Mouse (Mus musculus): ENCODE data around the gene Sdc3. TPM values are rescaled to one million over a fixed set of nuclear protein-coding genes. Genes with fewer than 3 reads are reported as not detected.

Gene Sdc3
- polyA plus RNA-seq, 1 experiment from 2014 or later, result 21.1 TPM

- ATAC-seq (replicated peaks; ENCODE audit: low FRiP score, low TSS enrichment, low read depth) (peak; percentile 63), DNase-seq (ENCODE audit: low spot score) (no peak)
- 37% methylated on average over 8 of the region's 8 CpGs for WGBS
- Histone ChIP-seq H3K4me2 (ENCODE audit: low read length) (no peak overlapping the region), H3K4me1 (replicated peaks; ENCODE audit: control insufficient read depth, insufficient read depth, low read length) (peaks cover 45% of the 10 kb centered on the region), H3K4me3 (ENCODE audit: low read depth, low read length) (no peak overlapping the region), H3K27ac (ENCODE audit: low read depth) (no peak overlapping the region), H3K27me3 (replicated peaks; ENCODE audit: control insufficient read depth, insufficient read depth, low read length) (no peaks in the 10 kb centered on the region), H3K9me3 (ENCODE audit: control insufficient read depth, low read length) (no peaks in the 10 kb centered on the region), H3K36me3 (ENCODE audit: control insufficient read depth, insufficient read depth, low read length) (no peaks in the 10 kb centered on the region), H3K9ac (ENCODE audit: low read length) (no peak overlapping the region)
These were observed 48.9 kb downstream of the Sdc3 start for GRCm38 (mm10) chr4:130841107-130841840.

- Histone ChIP-seq H3K9ac (ENCODE audit: low read length) (no peak overlapping the region), H3K27me3 (replicated peaks; ENCODE audit: control insufficient read depth, insufficient read depth, low read length) (no peaks in the 10 kb centered on the region), H3K4me2 (ENCODE audit: low read length) (no peak overlapping the region), H3K9me3 (ENCODE audit: control insufficient read depth, low read length) (no peaks in the 10 kb centered on the region), H3K36me3 (ENCODE audit: control insufficient read depth, insufficient read depth, low read length) (no peaks in the 10 kb centered on the region), H3K4me3 (ENCODE audit: low read depth, low read length) (no peak overlapping the region), H3K4me1 (replicated peaks; ENCODE audit: control insufficient read depth, insufficient read depth, low read length) (no peaks in the 10 kb centered on the region), H3K27ac (ENCODE audit: low read depth) (no peak overlapping the region)
- WGBS, result 83% methylated on average over 14 of the region's 14 CpGs
- ATAC-seq (replicated peaks; ENCODE audit: low FRiP score, low TSS enrichment, low read depth) (no peak), DNase-seq (ENCODE audit: low spot score) (no peak)
These were observed 56.5 kb downstream of the Sdc3 start for GRCm38 (mm10) chr4:130848814-130849213.

GRCm38 (mm10) chr4:130857661-130858060 is 65.3 kb downstream of the Sdc3 start:
- Histone ChIP-seq H3K27me3 (replicated peaks; ENCODE audit: control insufficient read depth, insufficient read depth, low read length) (peaks cover 6% of the 10 kb centered on the region; the same call in 1 of the 2 replicates), H3K9ac (ENCODE audit: low read length) (no peak overlapping the region), H3K36me3 (ENCODE audit: control insufficient read depth, insufficient read depth, low read length) (no peaks in the 10 kb centered on the region), H3K9me3 (ENCODE audit: control insufficient read depth, low read length) (no peaks in the 10 kb centered on the region), H3K4me1 (replicated peaks; ENCODE audit: control insufficient read depth, insufficient read depth, low read length) (peaks cover 7% of the 10 kb centered on the region; the same call in 1 of the 2 replicates), H3K4me2 (ENCODE audit: low read length) (no peak overlapping the region), H3K27ac (ENCODE audit: low read depth) (no peak overlapping the region), H3K4me3 (ENCODE audit: low read depth, low read length) (no peak overlapping the region)
- no peak for DNase-seq (ENCODE audit: low spot score)
- 62% methylated on average over 8 of the region's 8 CpGs for WGBS
- ATAC-seq (replicated peaks; ENCODE audit: low FRiP score, low TSS enrichment, low read depth), result no peak

- DNase-seq (ENCODE audit: low spot score), result no peak
These were observed 66.5 kb downstream of the Sdc3 start for GRCm38 (mm10) chr4:130858880-130859279.

GRCm38 (mm10) chr4:130859467-130859866 is 67.1 kb downstream of the Sdc3 start:
- Histone ChIP-seq H3K9me3 (ENCODE audit: control insufficient read depth, low read length) (no peaks in the 10 kb centered on the region), H3K4me3 (ENCODE audit: low read depth, low read length) (no peak overlapping the region), H3K4me1 (replicated peaks; ENCODE audit: control insufficient read depth, insufficient read depth, low read length) (peaks cover 7% of the 10 kb centered on the region; the same call in 1 of the 2 replicates), H3K36me3 (ENCODE audit: control insufficient read depth, insufficient read depth, low read length) (no peaks in the 10 kb centered on the region), H3K9ac (ENCODE audit: low read length) (no peak overlapping the region), H3K4me2 (ENCODE audit: low read length) (no peak overlapping the region), H3K27me3 (replicated peaks; ENCODE audit: control insufficient read depth, insufficient read depth, low read length) (peaks cover 6% of the 10 kb centered on the region; the same call in 1 of the 2 replicates), H3K27ac (ENCODE audit: low read depth) (no peak overlapping the region)
- DNase-seq (ENCODE audit: low spot score), result no peak
- WGBS, result 60% methylated on average over 8 of the region's 8 CpGs
- ATAC-seq (replicated peaks; ENCODE audit: low FRiP score, low TSS enrichment, low read depth), result no peak

More at GRCm38 (mm10) chr4:130858880-130859279, 66.5 kb downstream of the Sdc3 start:
- no peak overlapping the region for H3K4me2 ChIP-seq (ENCODE audit: low read length)
- H3K4me1 ChIP-seq (replicated peaks; ENCODE audit: control insufficient read depth, insufficient read depth, low read length), result peaks cover 7% of the 10 kb centered on the region; the same call in 1 of the 2 replicates
- H3K36me3 ChIP-seq (ENCODE audit: control insufficient read depth, insufficient read depth, low read length), result no peaks in the 10 kb centered on the region
- 94% methylated on average over 7 of the region's 7 CpGs for WGBS
- H3K27me3 ChIP-seq (replicated peaks; ENCODE audit: control insufficient read depth, insufficient read depth, low read length), result peaks cover 6% of the 10 kb centered on the region; the same call in 1 of the 2 replicates
- H3K27ac ChIP-seq (ENCODE audit: low read depth), result no peak overlapping the region
- H3K9ac ChIP-seq (ENCODE audit: low read length), result no peak overlapping the region
- no peak for ATAC-seq (replicated peaks; ENCODE audit: low FRiP score, low TSS enrichment, low read depth)
- H3K9me3 ChIP-seq (ENCODE audit: control insufficient read depth, low read length), result no peaks in the 10 kb centered on the region
- H3K4me3 ChIP-seq (ENCODE audit: low read depth, low read length), result no peak overlapping the region

GRCm38 (mm10) chr4:130860902-130861652 is 68.7 kb downstream of the Sdc3 start:
- H3K4me2 ChIP-seq (ENCODE audit: low read length), result peak overlapping the region; percentile 47
- H3K36me3 ChIP-seq (ENCODE audit: control insufficient read depth, insufficient read depth, low read length), result no peaks in the 10 kb centered on the region
- H3K27ac ChIP-seq (ENCODE audit: low read depth), result no peak overlapping the region
- H3K9me3 ChIP-seq (ENCODE audit: control insufficient read depth, low read length), result no peaks in the 10 kb centered on the region
- peaks cover 6% of the 10 kb centered on the region; the same call in 1 of the 2 replicates for H3K27me3 ChIP-seq (replicated peaks; ENCODE audit: control insufficient read depth, insufficient read depth, low read length)
- 56% methylated on average over 15 of the region's 15 CpGs for WGBS
- peaks cover 12% of the 10 kb centered on the region; the same call in 1 of the 2 replicates for H3K4me1 ChIP-seq (replicated peaks; ENCODE audit: control insufficient read depth, insufficient read depth, low read length)
- no peak for ATAC-seq (replicated peaks; ENCODE audit: low FRiP score, low TSS enrichment, low read depth)
- H3K9ac ChIP-seq (ENCODE audit: low read length), result peak overlapping the region; percentile 22; the same call in 1 of the 2 replicates
- DNase-seq (ENCODE audit: low spot score), result no peak
- peak overlapping the region; percentile 21; the same call in 1 of the 2 replicates for H3K4me3 ChIP-seq (ENCODE audit: low read depth, low read length)

GRCm38 (mm10) chr4:130861653-130862208 is 69.4 kb downstream of the Sdc3 start:
- H3K4me1 ChIP-seq (replicated peaks; ENCODE audit: control insufficient read depth, insufficient read depth, low read length), result peaks cover 12% of the 10 kb centered on the region; the same call in 1 of the 2 replicates
- H3K9ac ChIP-seq (ENCODE audit: low read length), result peak overlapping the region; percentile 22; the same call in 1 of the 2 replicates
- H3K27me3 ChIP-seq (replicated peaks; ENCODE audit: control insufficient read depth, insufficient read depth, low read length), result peaks cover 6% of the 10 kb centered on the region; the same call in 1 of the 2 replicates
- DNase-seq (ENCODE audit: low spot score), result no peak
- H3K36me3 ChIP-seq (ENCODE audit: control insufficient read depth, insufficient read depth, low read length), result no peaks in the 10 kb centered on the region
- ATAC-seq (replicated peaks; ENCODE audit: low FRiP score, low TSS enrichment, low read depth), result peak; percentile 76
- no peaks in the 10 kb centered on the region for H3K9me3 ChIP-seq (ENCODE audit: control insufficient read depth, low read length)
- peak overlapping the region; percentile 21 for H3K4me3 ChIP-seq (ENCODE audit: low read depth, low read length)
- WGBS, result under 1% methylated on average over 30 of the region's 30 CpGs
- peak overlapping the region; percentile 45 for H3K27ac ChIP-seq (ENCODE audit: low read depth)
- peak overlapping the region; percentile 47 for H3K4me2 ChIP-seq (ENCODE audit: low read length)

GRCm38 (mm10) chr4:130862538-130862937 is 70.2 kb downstream of the Sdc3 start:
- ATAC-seq (replicated peaks; ENCODE audit: low FRiP score, low TSS enrichment, low read depth), result no peak
- no peaks in the 10 kb centered on the region for H3K9me3 ChIP-seq (ENCODE audit: control insufficient read depth, low read length)
- DNase-seq (ENCODE audit: low spot score), result no peak
- 76% methylated on average over 5 of the region's 5 CpGs for WGBS
- no peak overlapping the region for H3K4me2 ChIP-seq (ENCODE audit: low read length)
- H3K36me3 ChIP-seq (ENCODE audit: control insufficient read depth, insufficient read depth, low read length), result no peaks in the 10 kb centered on the region
- H3K27ac ChIP-seq (ENCODE audit: low read depth), result peak overlapping the region; percentile 18; the same call in 1 of the 2 replicates
- peaks cover 6% of the 10 kb centered on the region; the same call in 1 of the 2 replicates for H3K27me3 ChIP-seq (replicated peaks; ENCODE audit: control insufficient read depth, insufficient read depth, low read length)
- peaks cover 12% of the 10 kb centered on the region; the same call in 1 of the 2 replicates for H3K4me1 ChIP-seq (replicated peaks; ENCODE audit: control insufficient read depth, insufficient read depth, low read length)
- H3K4me3 ChIP-seq (ENCODE audit: low read depth, low read length), result no peak overlapping the region
- no peak overlapping the region for H3K9ac ChIP-seq (ENCODE audit: low read length)

Measured in intestine, embryonic 14.5 days (tissue).